In the genomic region with DNA sequence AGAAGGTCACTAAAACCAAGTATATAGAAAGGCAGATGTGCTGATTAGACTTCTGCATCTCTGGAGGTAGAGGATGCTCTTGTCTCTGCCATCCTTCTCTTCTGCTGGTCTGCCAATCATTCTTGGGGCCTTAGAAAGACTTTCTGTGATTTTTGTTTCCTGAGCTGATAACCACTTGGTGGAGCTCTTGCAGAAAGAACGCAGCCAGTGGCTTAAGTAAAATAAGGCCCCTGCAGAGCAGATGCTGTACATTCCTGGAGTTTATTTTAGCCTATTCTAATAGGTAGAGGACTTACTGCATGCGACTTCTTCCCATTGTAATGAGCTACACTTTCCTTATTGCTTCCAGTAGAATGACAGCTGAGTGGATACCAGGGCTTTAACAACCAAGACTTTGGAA, we compare ENCODE assay signal across 9 mouse cellular contexts. TPM values are rescaled to one million over a fixed set of nuclear protein-coding genes. Genes with fewer than 3 reads are reported as not detected.
DNase-seq lines count a peak whose midpoint lies in the region; ATAC-seq lines count a peak whose summit lies in the region.
"Had no signal": no experiment of that assay in that cellular context is flagged by ENCODE, and none has a peak within 500 bp of the region (broad histone marks: within the 10 kb centered on the region; RNA-seq: fewer than 3 reads in every experiment).

No protein-coding gene starts in this region.

- H3K4me1 ChIP-seq in kidney, embryonic 16.5 days (ENCODE audit: insufficient read depth, low read length): no peaks in the 10 kb centered on the region

- H3K27me3 ChIP-seq in kidney, embryonic 16.5 days (ENCODE audit: insufficient read depth, low read length): no peaks in the 10 kb centered on the region
- H3K27me3 ChIP-seq: liver, embryonic 15.5 days had no signal

- no peaks in the 10 kb centered on the region for H3K36me3 ChIP-seq in kidney, embryonic 16.5 days (ENCODE audit: insufficient read depth, low read length)
- H3K36me3 ChIP-seq: liver, embryonic 15.5 days had no signal

- no peak overlapping the region for H3K4me3 ChIP-seq in kidney, embryonic 16.5 days (ENCODE audit: low read length)
- H3K4me3 ChIP-seq: erythroblast, embryonic 14.5 days; liver, embryonic 15.5 days had no signal

- no peak overlapping the region for H3K4me2 ChIP-seq in kidney, embryonic 16.5 days (replicated peaks; ENCODE audit: low read depth, low read length)
- H3K4me2 ChIP-seq: liver, embryonic 15.5 days had no signal

- no peak overlapping the region for H3K27ac ChIP-seq in kidney, embryonic 16.5 days (ENCODE audit: low read length)
- H3K27ac ChIP-seq: liver, embryonic 15.5 days had no signal

- no peaks in the 10 kb centered on the region for H3K9me3 ChIP-seq in kidney, embryonic 16.5 days (ENCODE audit: low read length)
- H3K9me3 ChIP-seq: liver, embryonic 15.5 days had no signal

- no peak for ATAC-seq in kidney, embryonic 16.5 days (ENCODE audit: low FRiP score, low TSS enrichment)
- ATAC-seq in activated CD4-positive, CD25-positive, alpha-beta regulatory T cell, adult 4 months: no peak

- DNase-seq in kidney, adult 18-20 months: peak; percentile 28
- peak; percentile 70 for DNase-seq in 3T3-L1 (ENCODE audit: low read depth, low spot score)
- DNase-seq in B cell, adult 2 months: peak; percentile 9 to 19
- peak; percentile 67 for DNase-seq in embryo, embryonic 10.5 days (ENCODE audit: low spot score)
- DNase-seq in lung, postnatal 10 days: peak; percentile 45

- no peak overlapping the region for H3K9ac ChIP-seq in kidney, embryonic 16.5 days (replicated peaks; ENCODE audit: low read length)
- H3K9ac ChIP-seq: liver, embryonic 15.5 days had no signal

- WGBS in kidney, embryonic 16.5 days: 1% methylated on average over 2 of the region's 2 CpGs

RNA-seq across cellular contexts. Expression of a gene that starts 58.8 kb away (rescaled TPM):
- polyA plus RNA-seq in kidney, embryonic 16.5 days (2015; fragmentation: Nextera tagmentation; extraction: Ambion mirVana): 2.1 and 2.7 TPM in 2 replicates
- 1 to 10 TPM; 4.7 to 6.5 TPM for polyA plus RNA-seq in activated CD4-positive, CD25-positive, alpha-beta regulatory T cell, adult 4 months (2017; shearing (Covaris generic))
- polyA plus RNA-seq: erythroblast, embryonic 14.5 days had no signal

Comparison
In these comparisons a context has a peak if more than half of its experiments do, and no peak if none do; other contexts are left out.
1. DNase-seq: peak in every context shown above with its lines; median percentile 70 in 3T3-L1; 67 in embryo, embryonic 10.5 days; 45 in lung, postnatal 10 days; 28 in kidney, adult 18-20 months; 14 in B cell, adult 2 months.